Mouse (Mus musculus) liver, postnatal 0 days (tissue): ENCODE measurements around the gene Drosha. TPM values are rescaled to one million over a fixed set of nuclear protein-coding genes. Genes with fewer than 3 reads are reported as not detected.

ENCODE experiments used
- ATAC-seq: fragments of 200-750 bp; cut with Nextera tagmentation; 2 replicates; pipeline ENCODE4 v1.8.0; 2017; ENCODE audit warnings: mild to moderate bottlenecking, moderate library complexity
- DNase-seq: peaks from one replicate; pipeline ENCODE4 v3.0.0-alpha.2; 2016
- H3K27ac ChIP-seq: fragments of 300-500 bp; sonication (generic); 2 replicates; pipeline ENCODE4 v1.5.1; 2014; ENCODE audit warnings: antibody characterized with exemption, moderate library complexity, mild to moderate bottlenecking, low read depth
- H3K27me3 ChIP-seq: fragments of 300-500 bp; sonication (generic); 2 replicates; pipeline ENCODE4 v1.6.1; 2014; ENCODE audit warnings: low read length, control low read depth, mixed read lengths; ENCODE audit not compliant: insufficient read depth
- H3K36me3 ChIP-seq: fragments of 300-500 bp; sonication (generic); replicated peaks from 2 replicates; pipeline ENCODE4 v1.6.1; 2014; ENCODE audit warnings: mild to moderate bottlenecking, control low read depth, low read length, moderate library complexity, mixed read lengths; ENCODE audit not compliant: insufficient read depth
- H3K4me1 ChIP-seq: fragments of 300-500 bp; sonication (generic); 2 replicates; pipeline ENCODE4 v1.6.1; 2014; ENCODE audit warnings: antibody characterized with exemption, mild to moderate bottlenecking, control low read depth; ENCODE audit not compliant: insufficient read depth
- H3K4me2 ChIP-seq: fragments of 300-500 bp; sonication (generic); 2 replicates; pipeline ENCODE4 v1.6.1; 2014; ENCODE audit warnings: low read depth, mild to moderate bottlenecking, low read length, moderate library complexity, mixed read lengths
- H3K4me3 ChIP-seq: fragments of 300-500 bp; sonication (generic); 2 replicates; pipeline ENCODE4 v1.5.1; 2014; ENCODE audit warnings: low read depth, low read length
- H3K9ac ChIP-seq: fragments of 300-500 bp; sonication (generic); replicated peaks from 2 replicates; pipeline ENCODE4 v1.6.1; 2014; ENCODE audit warnings: mild to moderate bottlenecking, moderate library complexity
- H3K9me3 ChIP-seq: fragments of 300-500 bp; sonication (generic); 2 replicates; pipeline ENCODE4 v1.6.1; 2016; ENCODE audit warnings: mild to moderate bottlenecking, control low read depth, low read length, mixed read lengths
- CTCF ChIP-seq: sonication (generic); IDR thresholded peaks from 2 replicates; pipeline ENCODE4 v1.5.1; 2016; ENCODE audit warnings: antibody characterized with exemption, low read depth
- EP300 ChIP-seq: IDR thresholded peaks from 2 replicates; pipeline ENCODE4 v1.6.1; 2016; ENCODE audit warnings: antibody characterized with exemption, low read depth, mild to moderate bottlenecking
- WGBS: fragments of 180-500 bp; shearing (Covaris S2); extraction: QIAGEN DNeasy Blood & Tissue Kit; methylation state at CpG from one replicate; pipeline ENCODE4 v1.1.7; 2014; ENCODE audit not compliant: insufficient replicate concordance; 5-methylcytosine and 5-hydroxymethylcytosine counted together
- polyA plus RNA-seq: library from polyadenylated mRNA; unstranded; fragments of >200 nt; fragmentation: Nextera tagmentation; extraction: Ambion mirVana; gene quantifications from 2 replicates; pipeline ENCODE4 v1.2.1, GENCODE M21; 2015

The Drosha gene
- polyA plus RNA-seq, 1 experiment from 2014 or later, result 5.2 TPM

DNA sequence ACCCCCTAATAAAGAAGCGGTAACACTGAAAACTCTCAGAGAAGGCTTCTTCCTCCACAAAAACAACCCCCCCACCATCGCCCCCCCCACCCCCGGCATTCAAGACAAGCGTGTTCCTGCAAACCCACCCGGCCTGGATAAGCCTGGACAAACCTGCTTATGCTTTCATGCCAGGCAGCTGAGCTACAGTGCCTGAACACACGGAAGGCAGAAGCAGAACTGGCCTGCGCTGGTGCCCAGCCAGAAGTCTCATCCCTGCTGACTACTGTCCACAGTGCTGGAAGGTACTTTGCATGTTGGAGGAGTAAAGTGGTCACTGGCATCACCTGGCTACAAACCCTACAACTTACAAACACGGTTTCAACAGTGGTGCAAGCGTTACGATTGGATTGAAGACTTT is 17.5 kb upstream of the Drosha start:
- Histone ChIP-seq H3K36me3 (peaks cover 47% of the 10 kb centered on the region), H3K27ac (no peak overlapping the region), H3K27me3 (no peaks in the 10 kb centered on the region), H3K9ac (no peak overlapping the region), H3K4me3 (no peak overlapping the region), H3K9me3 (no peaks in the 10 kb centered on the region), H3K4me1 (no peaks in the 10 kb centered on the region), H3K4me2 (no peak overlapping the region)
- TF ChIP-seq CTCF, result no peak
- TF ChIP-seq EP300, result no peak
- no peak for ATAC-seq
- DNase-seq, result no peak
- 93% methylated on average over 10 of the region's 10 CpGs for WGBS

DNA sequence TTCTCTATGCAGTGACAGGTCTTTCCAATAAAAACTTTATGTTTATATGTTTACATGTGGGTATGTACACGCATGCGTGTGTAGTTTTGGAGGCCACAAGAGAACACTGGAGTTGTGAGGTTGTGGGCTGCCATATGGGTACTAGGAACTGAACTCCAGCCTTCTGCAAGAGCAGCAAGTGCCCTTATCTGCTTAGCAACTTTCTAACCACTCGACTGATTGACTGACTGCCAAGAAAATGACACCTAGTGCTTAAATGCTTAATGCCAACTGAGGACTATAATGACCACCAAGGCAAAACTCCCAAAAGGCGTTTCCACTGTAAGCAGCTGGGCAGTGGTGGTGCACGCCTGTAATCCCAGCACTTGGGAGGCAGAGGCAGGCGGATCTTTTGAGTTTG is 15.3 kb upstream of the Drosha start:
- Histone ChIP-seq H3K9ac (no peak overlapping the region), H3K4me3 (no peak overlapping the region), H3K27me3 (no peaks in the 10 kb centered on the region), H3K27ac (no peak overlapping the region), H3K4me2 (no peak overlapping the region), H3K9me3 (no peaks in the 10 kb centered on the region), H3K4me1 (no peaks in the 10 kb centered on the region), H3K36me3 (peaks cover 66% of the 10 kb centered on the region)
- TF ChIP-seq EP300, result no peak
- no peak for TF ChIP-seq CTCF
- 69% methylated on average over 6 of the region's 6 CpGs for WGBS
- DNase-seq (no peak), ATAC-seq (no peak)

DNA sequence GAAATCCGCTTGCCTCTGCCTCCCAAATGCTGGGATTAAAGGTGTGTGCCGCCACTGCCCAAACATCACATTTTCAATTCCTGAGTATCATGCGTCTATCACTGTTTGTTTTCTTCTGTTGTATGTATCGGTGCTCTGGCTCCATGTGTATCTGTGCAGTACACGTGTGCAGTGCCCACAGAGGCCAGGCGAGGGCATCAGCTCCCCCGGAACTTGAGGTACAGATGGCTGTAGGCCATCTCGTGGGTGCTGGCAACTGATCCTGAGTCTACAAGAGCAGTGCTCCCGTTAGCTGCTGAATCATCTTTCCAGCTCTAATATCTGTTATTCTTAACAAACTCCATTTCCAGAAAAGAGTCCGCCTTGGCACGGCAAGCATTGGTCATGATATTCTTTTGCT is 12.0 kb upstream of the Drosha start:
- no peak for DNase-seq
- no peak overlapping the region for H3K9ac ChIP-seq
- H3K9me3 ChIP-seq, result no peaks in the 10 kb centered on the region
- no peak for ATAC-seq
- no peak overlapping the region for H3K27ac ChIP-seq
- H3K4me2 ChIP-seq, result no peak overlapping the region
- H3K36me3 ChIP-seq, result peaks cover 80% of the 10 kb centered on the region
- TF ChIP-seq CTCF (no peak), EP300 (no peak)
- 91% methylated on average over 11 of the region's 11 CpGs for WGBS
- no peaks in the 10 kb centered on the region for H3K27me3 ChIP-seq
- no peak overlapping the region for H3K4me3 ChIP-seq
- no peaks in the 10 kb centered on the region for H3K4me1 ChIP-seq

DNA sequence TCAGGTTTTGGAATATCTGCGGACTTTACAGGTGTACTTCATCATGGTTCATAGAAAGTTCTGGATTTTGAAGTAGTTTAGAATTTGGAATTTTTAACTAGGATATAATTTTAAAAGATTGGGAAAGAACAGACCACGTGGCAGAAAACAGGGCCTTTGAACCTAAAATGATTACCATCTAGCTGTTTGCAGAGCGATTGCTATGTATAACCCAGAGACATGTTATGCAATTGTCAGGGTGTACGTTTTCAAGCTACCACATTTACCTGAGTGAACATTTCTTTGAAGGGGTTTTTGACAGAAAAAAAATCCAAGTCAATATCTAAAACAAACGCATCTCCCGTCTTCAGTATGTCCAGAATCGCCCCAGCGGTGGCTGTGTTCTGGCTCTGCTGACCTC is 7.0 kb upstream of the Drosha start:
- no peak overlapping the region for H3K9ac ChIP-seq
- no peaks in the 10 kb centered on the region for H3K27me3 ChIP-seq
- peaks cover 4% of the 10 kb centered on the region for H3K4me1 ChIP-seq
- peaks cover 77% of the 10 kb centered on the region for H3K36me3 ChIP-seq
- ATAC-seq (peak; percentile 85), DNase-seq (no peak)
- peak overlapping the region; percentile 73 for H3K27ac ChIP-seq
- 72% methylated on average over 8 of the region's 8 CpGs for WGBS
- TF ChIP-seq CTCF (no peak), EP300 (peak; percentile 44; the same call in 1 of the 2 replicates)
- no peak overlapping the region for H3K4me3 ChIP-seq
- no peak overlapping the region for H3K4me2 ChIP-seq
- no peaks in the 10 kb centered on the region for H3K9me3 ChIP-seq

DNA sequence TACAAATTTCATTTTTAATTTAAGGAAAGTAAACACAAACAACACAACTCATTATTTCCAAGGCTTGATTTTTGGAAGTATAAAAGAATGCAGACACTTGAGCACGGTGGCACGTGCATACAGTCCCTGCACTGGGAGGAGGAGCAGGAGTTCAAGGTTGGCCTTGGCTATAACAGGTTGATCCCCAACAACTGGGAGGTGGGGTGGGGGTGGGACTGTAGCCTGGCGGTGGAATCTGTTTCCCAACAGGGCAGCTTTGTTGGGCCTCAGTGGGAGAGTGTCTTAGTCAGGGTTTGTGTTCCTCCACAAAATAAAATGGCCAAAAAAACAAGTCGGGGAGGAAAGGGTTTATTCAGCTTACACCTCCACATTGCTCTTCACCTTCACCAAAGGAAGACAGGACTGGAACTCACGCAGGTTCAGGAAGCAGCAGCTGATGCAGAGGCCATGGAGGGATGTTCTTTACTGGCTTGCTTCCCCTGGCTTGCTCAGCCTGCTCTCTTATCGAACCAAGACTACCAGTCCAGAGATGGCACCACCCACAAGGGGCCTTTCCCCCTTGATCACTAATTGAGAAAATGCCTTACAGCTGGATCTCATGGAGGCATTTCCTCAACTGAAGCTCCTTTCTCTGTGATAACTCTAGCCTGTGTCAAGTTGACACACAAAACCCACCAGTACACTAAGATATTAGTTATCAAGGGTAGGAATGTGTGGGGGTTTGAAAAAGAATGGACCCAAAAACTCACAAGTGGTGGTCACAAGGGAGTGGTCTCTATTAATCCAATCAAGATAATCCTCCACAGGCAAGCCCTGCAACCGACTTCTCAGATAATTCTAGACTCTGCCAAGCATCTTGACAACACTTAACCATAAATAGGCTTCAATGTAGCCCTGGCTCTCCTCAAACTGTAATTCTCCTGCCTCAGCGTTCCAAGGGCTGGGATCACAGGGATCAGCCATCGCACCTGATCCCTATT is 1.9 kb upstream of the Drosha start:
- DNase-seq, result no peak
- TF ChIP-seq EP300 (no peak), CTCF (no peak)
- no peak for ATAC-seq
- peak overlapping the region; percentile 95 for H3K9ac ChIP-seq
- no peaks in the 10 kb centered on the region for H3K9me3 ChIP-seq
- H3K36me3 ChIP-seq, result peaks cover 40% of the 10 kb centered on the region
- 54% methylated on average over 9 of the region's 9 CpGs for WGBS
- peak overlapping the region; percentile 60; the same call in 1 of the 2 replicates for H3K27ac ChIP-seq
- peaks cover 27% of the 10 kb centered on the region for H3K4me1 ChIP-seq
- H3K4me2 ChIP-seq, result peak overlapping the region; percentile 86
- H3K27me3 ChIP-seq, result no peaks in the 10 kb centered on the region
- H3K4me3 ChIP-seq, result peak overlapping the region; percentile 95

DNA sequence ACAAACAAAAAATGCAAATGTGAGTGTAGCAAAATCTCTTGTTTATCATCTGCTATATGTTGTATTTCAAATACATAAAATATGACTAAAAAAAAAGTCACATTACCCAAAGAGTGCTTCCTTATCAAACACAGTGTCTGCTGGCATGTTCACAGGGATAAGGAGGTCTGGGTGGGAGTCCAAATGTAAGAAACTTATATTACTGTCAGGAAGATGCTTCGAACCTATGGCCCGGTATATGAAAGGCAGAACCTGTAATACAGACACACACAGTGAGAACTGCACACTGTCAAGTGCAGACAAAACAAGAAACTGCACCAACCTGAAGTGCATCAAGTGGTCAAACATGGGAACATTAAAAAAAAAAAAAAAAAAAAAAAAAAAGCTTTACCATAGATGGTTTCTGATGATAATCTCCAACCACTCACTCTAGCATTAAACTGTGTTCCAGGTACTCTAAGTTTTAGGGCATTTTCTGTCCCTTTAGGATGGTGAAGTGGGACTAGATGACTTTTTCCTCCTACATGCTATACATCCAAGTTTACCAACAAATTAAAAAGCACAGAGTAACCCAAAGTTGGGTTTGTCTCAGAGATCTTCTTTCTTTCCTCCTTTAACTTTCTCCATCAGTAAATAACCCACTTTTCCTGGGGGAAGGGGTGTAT is 1.0 kb upstream of the Drosha start:
- Histone ChIP-seq H3K4me1 (peaks cover 27% of the 10 kb centered on the region), H3K4me2 (peak overlapping the region; percentile 86), H3K9ac (peak overlapping the region; percentile 95), H3K27me3 (no peaks in the 10 kb centered on the region), H3K4me3 (peak overlapping the region; percentile 95), H3K36me3 (peaks cover 34% of the 10 kb centered on the region), H3K9me3 (no peaks in the 10 kb centered on the region), H3K27ac (peak overlapping the region; percentile 86)
- WGBS, result 49% methylated on average over 2 of the region's 2 CpGs
- TF ChIP-seq EP300, result no peak
- no peak for TF ChIP-seq CTCF
- DNase-seq (no peak), ATAC-seq (no peak)
